Mouse (Mus musculus) right cerebral cortex, postnatal 4 days (tissue): ENCODE measurements around the gene Nrarp.

Experiments
- DNase-seq: peaks from one replicate; pipeline ENCODE4 v3.0.0-alpha.2; 2022

Gene Nrarp

GRCm38 (mm10) chr2:25180478-25180903 is at the start of gene Nrarp:
Gene Nrarp (plus strand): TSS chr2:25180758.
- peak; percentile 95 for DNase-seq

DNA sequence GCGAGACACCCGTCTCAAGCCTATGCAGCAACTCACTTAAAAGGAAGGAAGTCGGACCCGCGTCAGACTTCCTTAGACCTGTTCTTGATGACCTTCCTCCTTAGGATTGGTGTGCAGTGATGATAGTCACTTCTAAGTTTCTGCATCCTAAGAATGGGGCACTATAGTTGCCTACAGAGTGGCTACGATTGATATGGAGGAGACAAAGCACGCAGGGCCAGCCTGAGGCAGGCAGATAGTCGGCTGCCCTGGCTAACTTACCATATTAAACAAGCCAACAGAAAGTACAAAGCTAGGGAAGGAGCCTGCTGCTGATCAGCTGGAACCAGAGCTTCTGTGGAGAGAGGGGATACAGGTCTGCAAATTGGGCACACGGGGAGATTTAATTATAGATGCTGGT is 49.0 kb upstream of the Nrarp start:
- no peak for DNase-seq

- no peak for DNase-seq
Measured at GRCm38 (mm10) chr2:25137832-25138231, 42.7 kb upstream of the Nrarp start.

GRCm38 (mm10) chr2:25141185-25141584 is 39.4 kb upstream of the Nrarp start:
- DNase-seq = no peak

DNA sequence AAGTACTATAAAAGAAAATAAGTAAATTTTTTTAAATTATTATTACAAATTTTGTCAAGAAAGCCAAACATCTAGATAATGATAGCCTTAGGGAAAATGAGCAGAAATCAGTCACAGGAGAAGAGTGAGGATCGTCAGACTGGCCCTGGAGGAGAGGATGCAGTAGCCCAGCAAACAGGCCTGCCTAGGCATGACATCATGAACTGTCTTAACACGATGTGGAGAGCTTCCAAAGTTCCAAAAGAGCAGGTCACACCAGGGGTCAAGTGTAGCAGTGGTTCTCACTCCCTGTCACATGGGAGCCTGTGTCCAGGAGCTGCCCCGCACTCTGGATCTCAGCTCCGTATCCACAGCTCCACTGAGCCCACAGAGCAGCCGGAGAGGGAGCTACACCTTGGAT is 38.6 kb upstream of the Nrarp start:
- DNase-seq = no peak

DNA sequence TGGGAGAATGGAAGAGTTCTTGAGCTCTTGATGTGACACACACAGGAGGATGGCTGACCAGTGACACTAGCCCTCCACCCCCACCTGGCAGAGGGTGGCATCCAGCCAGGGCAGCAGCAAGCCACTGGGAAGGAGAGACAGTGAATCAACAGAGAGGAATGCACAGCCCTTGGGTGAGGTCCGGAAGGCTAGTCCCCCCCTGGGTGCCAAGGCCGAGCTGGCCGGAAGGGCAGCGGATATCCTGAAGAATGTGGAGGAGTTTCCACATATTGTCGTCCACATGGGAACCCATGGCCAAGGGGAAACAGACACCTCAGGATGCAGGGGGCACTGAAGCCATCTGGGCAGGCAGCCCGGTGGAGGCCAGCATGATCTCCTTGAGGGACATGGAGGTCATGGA is 35.2 kb upstream of the Nrarp start:
- no peak for DNase-seq

- no peak for DNase-seq
Measured at GRCm38 (mm10) chr2:25147398-25147797, 33.2 kb upstream of the Nrarp start.

DNA sequence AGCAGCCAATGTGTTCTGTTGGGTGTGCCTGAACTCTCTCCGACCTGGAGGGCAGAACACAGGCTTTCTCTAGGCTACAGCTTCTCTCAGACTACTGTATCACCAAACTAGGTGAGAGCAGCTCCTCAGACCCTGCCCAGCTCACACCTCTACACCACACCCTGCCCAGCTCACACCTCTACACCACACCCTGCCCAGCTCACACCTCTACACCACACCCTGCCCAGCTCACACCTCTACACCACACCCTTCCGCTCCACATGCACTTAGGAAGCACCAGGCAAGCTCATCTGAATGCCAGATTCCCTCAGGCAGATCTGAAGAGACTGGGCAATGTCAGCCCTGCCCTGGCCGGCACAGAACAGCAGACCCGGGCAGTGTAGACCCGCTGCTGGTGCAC is 32.7 kb upstream of the Nrarp start:
- DNase-seq = no peak

- no peak for DNase-seq
Measured at GRCm38 (mm10) chr2:25149643-25150042, 30.9 kb upstream of the Nrarp start.

- no peak for DNase-seq
Measured at GRCm38 (mm10) chr2:25151280-25151956, 29.1 kb upstream of the Nrarp start.

- no peak for DNase-seq
Measured at GRCm38 (mm10) chr2:25156177-25156576, 24.4 kb upstream of the Nrarp start.

GRCm38 (mm10) chr2:25156990-25157389 is 23.6 kb upstream of the Nrarp start:
- DNase-seq = no peak

GRCm38 (mm10) chr2:25157655-25158054 is 22.9 kb upstream of the Nrarp start:
- DNase-seq = peak; percentile 58

- no peak for DNase-seq
Measured at GRCm38 (mm10) chr2:25167481-25167880, 13.1 kb upstream of the Nrarp start.

DNA sequence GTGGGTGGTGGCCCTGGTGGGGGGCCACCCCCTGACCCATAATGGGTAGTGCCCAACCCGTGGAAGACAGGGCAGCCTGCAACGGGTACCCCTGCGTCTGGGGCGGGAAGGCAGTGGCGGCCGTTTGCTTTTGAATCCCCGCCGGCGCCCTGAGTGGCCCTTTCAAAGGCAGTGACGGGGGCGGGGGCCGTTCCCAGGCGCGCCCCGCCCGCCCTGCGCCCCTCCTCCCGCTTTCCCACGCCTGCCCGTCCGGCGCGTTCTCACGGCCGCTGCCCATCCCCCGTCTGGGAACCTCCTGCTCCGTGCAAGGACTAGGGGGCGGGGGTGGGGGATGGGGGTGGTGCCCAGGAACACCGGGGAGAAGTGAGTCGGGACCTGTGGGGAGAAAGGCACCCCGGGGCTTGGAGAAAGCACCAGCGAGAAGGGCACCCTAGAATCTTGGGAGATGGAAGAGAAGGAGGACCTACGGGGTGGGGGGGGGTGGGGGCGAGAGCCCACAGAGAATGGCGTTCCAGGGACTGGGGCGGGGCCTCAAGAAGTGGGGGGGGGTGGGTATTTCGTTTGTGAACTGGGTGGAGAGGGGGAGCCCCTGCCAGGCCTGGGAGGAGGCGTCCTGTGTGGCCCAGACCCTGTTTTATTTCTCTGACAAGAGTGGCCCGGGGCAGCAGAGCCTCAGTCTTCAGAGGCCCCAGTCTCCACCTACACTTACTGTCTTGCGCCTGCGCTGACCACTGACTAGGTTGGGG is 12.5 kb upstream of the Nrarp start:
- peak; percentile 79 for DNase-seq

- DNase-seq = no peak
Measured at GRCm38 (mm10) chr2:25168665-25168978, 11.9 kb upstream of the Nrarp start.

DNA sequence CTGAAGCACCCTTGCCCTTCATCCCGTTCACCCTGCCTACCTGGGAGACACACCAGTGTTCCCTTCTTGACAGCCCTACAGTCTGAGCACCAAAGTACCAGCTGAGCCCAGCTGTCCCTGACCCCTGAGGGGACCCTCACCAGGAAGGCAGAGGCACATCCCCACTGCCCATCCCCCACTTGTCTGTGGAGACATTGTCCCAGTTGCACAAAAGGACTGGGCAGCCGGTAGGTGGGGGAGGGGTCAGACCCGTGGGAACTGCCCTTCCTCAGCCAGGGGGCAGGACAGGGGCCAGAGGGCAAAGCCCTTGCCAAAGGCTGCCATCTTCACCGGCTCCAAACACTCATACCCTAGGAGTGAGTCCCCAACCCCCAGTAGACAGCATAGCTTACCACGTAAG is 10.8 kb upstream of the Nrarp start:
- no peak for DNase-seq

DNA sequence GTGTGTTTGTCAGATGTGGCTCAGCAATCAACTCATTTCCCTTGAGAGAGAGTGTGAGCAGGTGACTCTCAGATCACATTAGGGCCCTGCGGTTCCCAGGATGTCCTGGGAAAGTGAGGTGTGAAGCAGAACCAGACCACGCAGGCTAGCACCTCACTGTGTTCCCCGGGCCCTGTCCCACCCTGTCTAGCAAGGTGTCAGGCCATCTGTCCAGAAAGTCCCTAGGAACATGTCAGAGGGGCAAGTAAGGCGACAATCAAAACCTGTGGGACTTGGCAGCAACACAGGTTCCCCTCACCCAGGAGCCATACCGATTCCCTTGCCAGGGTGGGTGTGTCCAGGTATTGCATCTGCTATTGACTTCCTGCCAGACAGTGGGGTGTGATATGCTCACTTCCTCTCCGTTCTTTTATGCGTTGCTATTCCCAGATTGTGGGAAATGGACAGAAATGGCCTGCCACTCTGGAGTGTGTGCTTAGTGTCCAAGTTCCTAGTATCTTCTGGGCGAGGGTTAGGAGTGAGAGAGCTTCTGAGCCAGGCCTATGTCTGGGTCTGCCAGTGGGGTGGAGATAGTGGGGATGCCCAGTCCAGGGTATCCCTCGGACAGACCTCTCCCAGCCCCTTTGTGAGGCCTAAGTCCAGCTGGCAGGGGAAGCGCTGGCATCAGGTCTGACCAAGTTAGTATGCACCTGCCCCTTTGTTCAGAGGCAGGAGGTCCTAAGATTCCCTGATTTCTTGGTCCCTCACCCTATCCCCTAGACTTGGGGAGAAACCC is 10.0 kb upstream of the Nrarp start:
- no peak for DNase-seq

- DNase-seq = no peak
Measured at GRCm38 (mm10) chr2:25171101-25171768, 9.3 kb upstream of the Nrarp start.

DNA sequence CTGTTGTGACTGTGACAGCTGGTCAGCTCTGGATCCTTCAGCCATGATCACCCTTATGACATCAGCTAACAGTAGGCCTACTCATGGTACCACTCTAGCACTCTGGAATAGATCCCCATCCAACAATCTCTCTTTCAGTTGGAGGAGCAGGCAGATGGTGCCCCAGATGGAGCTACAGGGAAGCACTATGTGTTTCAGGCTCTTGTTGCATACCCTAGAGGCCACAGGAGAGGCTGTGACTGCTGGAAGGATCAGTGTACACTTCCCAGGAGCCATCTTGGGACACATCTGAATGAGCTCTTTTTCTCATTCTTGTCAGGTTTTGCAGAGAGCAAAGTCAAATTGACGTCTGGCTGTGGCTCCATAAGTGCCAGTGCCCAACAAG is 8.8 kb upstream of the Nrarp start:
- no peak for DNase-seq

- DNase-seq = no peak
Measured at GRCm38 (mm10) chr2:25172629-25173028, 7.9 kb upstream of the Nrarp start.

DNA sequence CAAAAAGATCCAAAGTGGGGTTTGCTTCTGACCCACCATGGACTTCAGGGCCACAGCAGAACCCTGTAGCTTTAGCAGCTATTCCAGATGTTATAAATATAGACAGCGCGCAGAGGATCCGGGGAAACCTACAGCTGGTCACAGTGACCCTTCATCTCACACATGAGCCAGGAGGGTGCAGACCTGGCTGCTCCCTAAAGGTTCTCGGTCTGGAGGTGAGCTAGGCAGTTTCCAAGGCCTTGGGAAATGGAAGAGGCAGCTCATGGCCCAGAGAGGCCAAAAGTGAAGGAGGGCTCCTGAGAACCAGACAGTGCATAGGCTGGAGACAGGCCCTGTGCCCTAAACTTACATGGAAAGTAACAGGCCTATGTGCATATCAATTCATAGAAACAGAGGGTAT is 6.7 kb upstream of the Nrarp start:
- DNase-seq = no peak

- no peak for DNase-seq
Measured at GRCm38 (mm10) chr2:25174866-25175689, 5.5 kb upstream of the Nrarp start.
